In genomic region chr1:73444216-73444890, GRCm38 (mm10) we compare ENCODE assay signal across 28 mouse cellular contexts.
DNase-seq lines count a peak whose midpoint lies in the region; ATAC-seq and TF ChIP-seq lines count a peak whose summit lies in the region.
"Had no signal": no experiment of that assay in that cellular context is flagged by ENCODE, and none has a peak within 500 bp of the region (broad histone marks: within the 10 kb centered on the region; RNA-seq: fewer than 3 reads in every experiment).

No protein-coding gene starts in this region.

- no peaks in the 10 kb centered on the region for H3K9me3 ChIP-seq in kidney, postnatal 0 days (replicated peaks; ENCODE audit: low read length)
- no peaks in the 10 kb centered on the region for H3K9me3 ChIP-seq in limb, embryonic 15.5 days
- H3K9me3 ChIP-seq: embryonic facial prominence, embryonic 12.5 days; forebrain, embryonic 13.5 days; hindbrain, embryonic 12.5 days; liver, embryonic 12.5 days; neural tube, embryonic 15.5 days had no signal

- no peaks in the 10 kb centered on the region for H3K27me3 ChIP-seq in kidney, postnatal 0 days (ENCODE audit: insufficient read depth, low read length)
- H3K27me3 ChIP-seq in limb, embryonic 15.5 days = no peaks in the 10 kb centered on the region
- H3K27me3 ChIP-seq: embryonic facial prominence, embryonic 12.5 days; forebrain, embryonic 13.5 days; heart, embryonic 12.5 days; liver, embryonic 12.5 days; neural tube, embryonic 15.5 days had no signal

- peak; percentile 19 for DNase-seq in kidney, postnatal 0 days (ENCODE audit: low spot score)
- DNase-seq in kidney, postnatal 36 days = no peak
- peak; percentile 2 for DNase-seq in 3T3-L1 (ENCODE audit: low read depth, low spot score)
- DNase-seq in Muller cell, postnatal 12 days (ENCODE audit: inconsistent ontology term) = peak; percentile 51
- no peak for DNase-seq in heart, postnatal 36 days
- DNase-seq in heart, postnatal 14 days = no peak
- DNase-seq: adrenal gland, adult 8-10 months; cerebellum, adult 11 months; cerebellum, adult 9-10 months; cerebellum, postnatal 36 days; heart, adult 2 months; kidney, adult 11 months; layer of hippocampus, adult 9-11 months; liver, postnatal 0 days; midbrain, embryonic 14.5 days; retina, postnatal 1 day; right cerebral cortex, postnatal 14 days; thymus, adult 2 months; thymus, postnatal 36 days had no signal

- no peak overlapping the region for H3K4me2 ChIP-seq in kidney, postnatal 0 days (ENCODE audit: low read length)
- no peak overlapping the region for H3K4me2 ChIP-seq in limb, embryonic 15.5 days
- H3K4me2 ChIP-seq: embryonic facial prominence, embryonic 12.5 days; forebrain, embryonic 13.5 days; heart, embryonic 12.5 days; hindbrain, embryonic 12.5 days; liver, embryonic 12.5 days; neural tube, embryonic 15.5 days had no signal

- no peak for ATAC-seq in kidney, postnatal 0 days (replicated peaks; ENCODE audit: low FRiP score, low read depth)
- no peak for ATAC-seq in limb, embryonic 15.5 days (ENCODE audit: insufficient number of reproducible peaks, low FRiP score, low TSS enrichment, low read depth)
- ATAC-seq: forebrain, embryonic 13.5 days; liver, embryonic 12.5 days; liver, postnatal 0 days; lung, postnatal 0 days had no signal

- H3K4me3 ChIP-seq in kidney, postnatal 0 days (replicated peaks; ENCODE audit: low read depth, low read length) = no peak overlapping the region
- no peak overlapping the region for H3K4me3 ChIP-seq in limb, embryonic 15.5 days
- H3K4me3 ChIP-seq: embryonic facial prominence, embryonic 12.5 days; forebrain, embryonic 13.5 days; heart, adult 2 months; heart, embryonic 12.5 days; hindbrain, embryonic 12.5 days; liver, embryonic 12.5 days; neural tube, embryonic 15.5 days had no signal

- no peak overlapping the region for H3K27ac ChIP-seq in kidney, postnatal 0 days
- H3K27ac ChIP-seq in limb, embryonic 15.5 days = peak overlapping the region; percentile 34; the same call in 1 of the 2 replicates
- H3K27ac ChIP-seq: embryonic facial prominence, embryonic 12.5 days; forebrain, embryonic 13.5 days; heart, adult 2 months; hindbrain, embryonic 12.5 days; liver, embryonic 12.5 days; macrophage; neural tube, embryonic 15.5 days had no signal

- no peaks in the 10 kb centered on the region for H3K4me1 ChIP-seq in kidney, postnatal 0 days (replicated peaks; ENCODE audit: insufficient read depth, low read length)
- no peaks in the 10 kb centered on the region for H3K4me1 ChIP-seq in limb, embryonic 15.5 days
- H3K4me1 ChIP-seq: embryonic facial prominence, embryonic 12.5 days; forebrain, embryonic 13.5 days; heart, embryonic 12.5 days; hindbrain, embryonic 12.5 days; liver, embryonic 12.5 days; neural tube, embryonic 15.5 days had no signal

- no peaks in the 10 kb centered on the region for H3K36me3 ChIP-seq in kidney, postnatal 0 days (ENCODE audit: insufficient read depth, low read length)
- H3K36me3 ChIP-seq in limb, embryonic 15.5 days = no peaks in the 10 kb centered on the region
- H3K36me3 ChIP-seq: embryonic facial prominence, embryonic 12.5 days; heart, embryonic 12.5 days; hindbrain, embryonic 12.5 days; liver, embryonic 12.5 days; neural tube, embryonic 15.5 days had no signal

- no peak overlapping the region for H3K9ac ChIP-seq in kidney, postnatal 0 days (ENCODE audit: low read depth, low read length)
- H3K9ac ChIP-seq in limb, embryonic 15.5 days = no peak overlapping the region
- H3K9ac ChIP-seq: embryonic facial prominence, embryonic 12.5 days; forebrain, embryonic 13.5 days; heart, embryonic 12.5 days; hindbrain, embryonic 12.5 days; liver, embryonic 12.5 days; liver, postnatal 0 days; neural tube, embryonic 15.5 days had no signal

- intact Hi-C loops in heart, postnatal 36 days (cut with DNase I) = no loop called here
- intact Hi-C loops in heart, postnatal 14 days (cut with DNase I) = no loop called here

- 46% methylated on average over 6 of the region's 6 CpGs for WGBS in kidney, postnatal 0 days
- WGBS in limb, embryonic 15.5 days = 40% methylated on average over 6 of the region's 6 CpGs

- TF ChIP-seq CTCF in kidney, postnatal 0 days (IDR thresholded peaks at IDR 0.05; ENCODE audit: low read depth) = no peak

Comparison
In these comparisons a context has a peak if more than half of its experiments do, and no peak if none do; other contexts are left out.
1. DNase-seq: peak in kidney, postnatal 0 days (single experiment), 3T3-L1 (single experiment) and Muller cell, postnatal 12 days (single experiment); none in kidney, postnatal 36 days (0 of 2), heart, postnatal 36 days (0 of 2) and heart, postnatal 14 days (0 of 2).